Mouse (Mus musculus): Measurements from ENCODE around the gene Cdh13. TPM values are rescaled to one million over a fixed set of nuclear protein-coding genes. Genes with fewer than 3 reads are reported as not detected.

Cdh13 gene
- total RNA-seq, 2 experiments from 2014 or later, result 178 to 201 TPM

GRCm38 (mm10) chr8:118582185-118582584 lies 298.7 kb downstream of the Cdh13 start:
- DNase-seq, result no peak

GRCm38 (mm10) chr8:118587981-118588380 lies 304.4 kb downstream of the Cdh13 start:
- DNase-seq, result peak; percentile 54

GRCm38 (mm10) chr8:118596816-118597215 lies 313.3 kb downstream of the Cdh13 start:
- no peak for DNase-seq

- DNase-seq, result no peak
Measured at GRCm38 (mm10) chr8:118601376-118601775, 317.8 kb downstream of the Cdh13 start.

GRCm38 (mm10) chr8:118602074-118602473 lies 318.5 kb downstream of the Cdh13 start:
- DNase-seq, result no peak

GRCm38 (mm10) chr8:118611551-118611950 lies 328.0 kb downstream of the Cdh13 start:
- no peak for DNase-seq

- DNase-seq, result no peak
Measured at GRCm38 (mm10) chr8:118618195-118618594, 334.7 kb downstream of the Cdh13 start.

- DNase-seq, result no peak
Measured at GRCm38 (mm10) chr8:118626425-118626824, 342.9 kb downstream of the Cdh13 start.

- no peak for DNase-seq
Measured at GRCm38 (mm10) chr8:118627737-118628136, 344.2 kb downstream of the Cdh13 start.

GRCm38 (mm10) chr8:118628702-118629101 lies 345.2 kb downstream of the Cdh13 start:
- no peak for DNase-seq

- DNase-seq, result no peak
Measured at GRCm38 (mm10) chr8:118635296-118636060, 351.9 kb downstream of the Cdh13 start.

GRCm38 (mm10) chr8:118639606-118640005 lies 356.1 kb downstream of the Cdh13 start:
- DNase-seq, result peak; percentile 36

- DNase-seq, result no peak
Measured at GRCm38 (mm10) chr8:118641799-118642198, 358.3 kb downstream of the Cdh13 start.

- no peak for DNase-seq
Measured at GRCm38 (mm10) chr8:118648801-118649537, 365.4 kb downstream of the Cdh13 start.

GRCm38 (mm10) chr8:118649981-118650380 lies 366.4 kb downstream of the Cdh13 start:
- DNase-seq, result no peak

GRCm38 (mm10) chr8:118662001-118662829 lies 378.7 kb downstream of the Cdh13 start:
- DNase-seq, result no peak

GRCm38 (mm10) chr8:118665081-118665480 lies 381.5 kb downstream of the Cdh13 start:
- no peak for DNase-seq

- no peak for DNase-seq
Measured at GRCm38 (mm10) chr8:118667736-118668135, 384.2 kb downstream of the Cdh13 start.

- DNase-seq, result no peak
Measured at GRCm38 (mm10) chr8:118676233-118676632, 392.7 kb downstream of the Cdh13 start.

GRCm38 (mm10) chr8:118679347-118679746 lies 395.8 kb downstream of the Cdh13 start:
- no peak for DNase-seq

- DNase-seq, result no peak
Measured at GRCm38 (mm10) chr8:118683386-118683785, 399.9 kb downstream of the Cdh13 start.

GRCm38 (mm10) chr8:118685863-118686262 lies 402.3 kb downstream of the Cdh13 start:
- no peak for DNase-seq

GRCm38 (mm10) chr8:118689849-118690248 lies 406.3 kb downstream of the Cdh13 start:
- DNase-seq, result no peak
